Comparison of ENCODE assay signal across 16 mouse cellular contexts in the genomic region with DNA sequence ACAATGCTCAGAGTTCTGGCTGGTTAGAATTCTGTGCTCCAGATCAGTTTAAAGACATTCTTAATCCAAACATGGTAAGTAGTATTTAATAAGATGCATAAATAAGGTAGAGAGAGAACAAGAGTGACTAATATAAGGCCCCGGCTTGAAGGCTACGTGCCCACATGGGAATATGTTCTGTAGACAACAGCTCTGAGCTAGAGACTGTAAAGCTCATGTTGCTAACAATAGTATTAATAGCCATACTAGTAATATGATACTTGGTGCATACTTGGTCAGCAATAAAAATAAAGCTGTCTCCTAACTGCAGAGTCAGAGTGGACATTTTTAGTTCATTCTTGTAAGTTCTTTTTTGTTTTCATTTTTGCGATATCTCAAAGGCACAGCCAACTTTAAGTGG.
"Had no signal": no experiment of that assay in that cellular context is flagged by ENCODE, and none has a peak within 500 bp of the region (broad histone marks: within the 10 kb centered on the region; RNA-seq: fewer than 3 reads in every experiment).

No protein-coding gene starts in this region.

- H3K36me3 ChIP-seq: kidney, embryonic 15.5 days; limb, embryonic 12.5 days; liver, embryonic 12.5 days had no signal

- H3K9ac ChIP-seq: kidney, embryonic 15.5 days; limb, embryonic 12.5 days; liver, embryonic 12.5 days; lung, embryonic 14.5 days had no signal

- H3K27me3 ChIP-seq: kidney, embryonic 15.5 days; limb, embryonic 12.5 days had no signal

- DNase-seq: kidney, adult 2 months; kidney, postnatal 36 days; layer of hippocampus, adult 9-11 months; layer of hippocampus, postnatal 36 days; lung, embryonic 14.5 days; lung, postnatal 10 days; right cerebral cortex, adult 18-20 months; right cerebral cortex, postnatal 25 days; thymus, postnatal 36 days had no signal

- H3K27ac ChIP-seq: kidney, embryonic 15.5 days; limb, embryonic 12.5 days; liver, embryonic 12.5 days; macrophage had no signal

- ATAC-seq: liver, embryonic 12.5 days; midbrain, embryonic 16.5 days had no signal

- H3K9me3 ChIP-seq: kidney, embryonic 15.5 days; limb, embryonic 12.5 days; liver, embryonic 12.5 days; megakaryocyte, embryonic 14.5 days had no signal

- H3K4me1 ChIP-seq: limb, embryonic 12.5 days had no signal

- H3K4me2 ChIP-seq: kidney, embryonic 15.5 days; limb, embryonic 12.5 days; liver, embryonic 12.5 days; lung, embryonic 14.5 days; midbrain, embryonic 11.5 days had no signal

- H3K4me3 ChIP-seq: kidney, embryonic 15.5 days; limb, embryonic 12.5 days; liver, embryonic 12.5 days had no signal
